Mouse (Mus musculus): Measurements from ENCODE around the gene Pif1.

The Pif1 gene
- long read RNA-seq, experiment 1, result 0 reads
- long read RNA-seq, experiment 2, partial matches to known transcripts, result 0 of 1 reads
- long read RNA-seq, experiment 2, other reads (novel, unspliced or antisense), result 0 of 1 reads

GRCm38 (mm10) chr9:65586406-65587269 lies at the start of gene Pif1:
Gene Pif1, plus strand, starts transcription at chr9:65587160.
- intact Hi-C loops (cut with DNase I), result loop anchor here (10.0 kb wide), 1 partner anchor 152 kb away; the partner anchor contains the start of gene Mtfmt

GRCm38 (mm10) chr9:65537901-65538630 lies 48.9 kb upstream of the Pif1 start:
- intact Hi-C loops (cut with DNase I), result no loop called here

DNA sequence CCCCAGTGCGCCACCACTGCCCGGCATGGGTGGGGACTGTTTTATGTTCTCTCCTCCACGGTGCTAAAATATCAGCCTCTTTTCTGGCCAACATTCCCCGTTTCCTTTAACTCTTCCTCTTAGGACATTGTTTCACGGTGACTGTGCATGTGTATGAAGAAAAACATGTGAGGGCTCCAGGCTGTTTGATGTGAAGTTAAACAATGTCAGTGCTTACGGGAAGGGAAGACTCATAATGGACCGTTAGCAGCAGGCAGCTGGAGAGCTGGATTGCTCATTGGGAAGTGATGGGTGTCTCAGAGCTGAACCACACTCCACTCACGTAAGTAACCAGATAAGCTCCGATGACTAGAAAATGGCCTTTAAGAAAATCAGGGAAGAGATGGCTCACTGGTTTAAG lies 47.3 kb upstream of the Pif1 start:
- intact Hi-C loops (cut with DNase I), result no loop called here

GRCm38 (mm10) chr9:65541126-65542068 lies 45.6 kb upstream of the Pif1 start:
- intact Hi-C loops (cut with DNase I), result no loop called here

- intact Hi-C loops (cut with DNase I), result no loop called here
Observed at GRCm38 (mm10) chr9:65542111-65542524, 44.8 kb upstream of the Pif1 start.

DNA sequence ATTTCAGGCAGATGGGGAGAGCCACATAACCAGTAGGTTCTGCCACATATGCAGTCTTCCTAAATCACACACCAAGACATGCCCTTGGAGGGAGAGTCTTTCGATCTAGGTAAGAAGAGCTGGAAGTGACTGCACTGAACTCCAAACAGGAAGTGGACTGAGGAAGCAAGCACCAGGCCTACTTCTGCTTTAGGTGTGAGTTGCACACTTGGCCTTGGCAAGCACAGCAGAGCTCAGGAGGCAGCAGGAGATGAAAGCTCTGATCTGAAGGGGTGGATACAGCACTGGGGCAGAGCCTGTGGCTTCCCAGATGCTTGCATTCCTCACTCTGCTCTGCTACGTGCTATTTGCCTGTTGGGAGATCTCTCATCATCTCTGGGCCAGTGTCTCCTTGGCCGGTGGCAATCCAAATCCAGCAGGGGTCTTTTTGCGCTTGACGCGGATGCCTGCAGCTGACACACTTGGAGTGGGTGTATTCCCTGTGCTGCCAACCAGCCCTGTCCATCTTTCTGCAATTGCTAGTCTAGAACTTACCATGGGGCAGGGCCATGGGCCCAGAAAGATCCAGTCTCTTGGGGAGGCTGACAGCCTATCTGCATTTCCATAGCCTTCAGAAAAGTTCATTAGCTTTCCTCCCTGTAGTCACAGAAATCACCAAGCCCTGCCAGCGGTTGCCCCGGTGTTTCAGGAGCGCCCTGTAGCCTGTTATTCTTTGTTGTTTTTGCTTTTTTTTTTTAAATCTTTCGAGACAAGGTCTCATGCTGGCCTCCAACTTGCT lies 41.1 kb upstream of the Pif1 start:
- intact Hi-C loops (cut with DNase I), result no loop called here

DNA sequence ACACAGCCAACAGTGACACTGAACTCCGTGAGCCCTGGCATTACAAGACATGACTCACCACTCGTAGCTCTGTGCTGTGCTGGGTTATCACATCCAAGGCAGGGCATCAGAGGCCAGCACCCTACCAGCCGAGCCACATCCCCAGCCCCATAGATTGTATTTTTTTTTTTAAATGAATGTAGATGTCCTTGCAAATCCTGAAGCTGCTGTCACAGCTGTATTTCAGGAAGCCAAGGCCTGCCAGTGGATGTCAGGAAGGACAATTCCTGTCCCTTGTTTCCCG lies 40.6 kb upstream of the Pif1 start:
- intact Hi-C loops (cut with DNase I), result no loop called here

DNA sequence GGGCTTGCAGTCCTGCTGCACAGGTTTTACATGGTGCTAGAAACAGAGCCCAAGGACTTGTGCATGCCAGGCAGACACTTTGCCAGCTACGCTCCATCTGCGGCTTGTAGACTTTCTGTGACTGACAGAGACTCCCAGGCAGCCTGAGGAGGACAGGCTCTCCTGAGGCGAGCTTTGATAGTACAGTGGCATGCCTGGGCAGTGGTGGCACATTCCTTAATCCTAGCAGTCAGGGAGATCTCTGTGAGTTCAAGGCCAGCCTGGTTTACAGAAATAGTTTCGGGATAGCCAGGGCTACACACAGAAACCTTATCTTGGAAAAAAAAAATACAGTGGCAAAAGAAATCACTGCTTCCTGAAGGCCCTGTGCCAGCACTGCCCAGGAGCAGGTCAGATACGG lies 39.8 kb upstream of the Pif1 start:
- intact Hi-C loops (cut with DNase I), result no loop called here

DNA sequence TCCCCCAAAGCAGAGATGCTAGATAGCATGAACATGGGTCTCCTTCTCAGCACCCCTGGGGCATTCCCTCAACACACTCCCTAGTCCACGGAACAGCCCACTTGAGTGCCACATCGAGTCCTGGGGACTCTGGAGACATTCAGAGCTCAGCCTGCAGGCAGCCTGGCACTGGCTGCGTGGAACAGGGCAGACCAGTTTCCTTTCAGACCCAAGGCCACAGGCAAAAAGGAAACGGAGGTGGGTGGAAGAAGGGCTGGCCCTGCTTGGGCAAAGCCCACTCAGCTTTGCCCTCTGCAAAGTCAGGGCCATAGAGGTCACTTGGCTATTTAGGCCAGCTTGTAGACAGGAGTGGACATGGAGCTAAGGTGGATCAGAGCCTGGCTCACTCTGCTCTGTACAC lies 39.1 kb upstream of the Pif1 start:
- intact Hi-C loops (cut with DNase I), result no loop called here

DNA sequence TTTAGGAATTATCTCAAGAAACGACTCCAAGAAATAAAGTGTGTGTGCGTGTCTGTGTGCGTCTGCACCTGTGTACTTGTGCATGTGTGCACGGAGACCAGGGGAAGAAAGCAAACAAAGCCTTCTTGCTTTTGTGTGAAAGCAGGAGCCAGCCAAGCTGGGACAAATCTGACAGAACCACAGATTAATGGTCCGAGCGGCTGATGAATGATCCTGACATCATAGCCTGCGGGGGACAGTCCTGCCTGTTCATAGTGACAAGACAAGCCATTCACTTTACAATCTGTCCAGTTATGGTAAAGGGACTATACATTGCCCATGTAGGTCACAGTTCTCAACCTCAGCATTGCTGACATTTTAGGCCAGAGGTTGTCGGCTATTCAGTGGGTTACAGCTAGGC lies 38.6 kb upstream of the Pif1 start:
- intact Hi-C loops (cut with DNase I), result no loop called here

DNA sequence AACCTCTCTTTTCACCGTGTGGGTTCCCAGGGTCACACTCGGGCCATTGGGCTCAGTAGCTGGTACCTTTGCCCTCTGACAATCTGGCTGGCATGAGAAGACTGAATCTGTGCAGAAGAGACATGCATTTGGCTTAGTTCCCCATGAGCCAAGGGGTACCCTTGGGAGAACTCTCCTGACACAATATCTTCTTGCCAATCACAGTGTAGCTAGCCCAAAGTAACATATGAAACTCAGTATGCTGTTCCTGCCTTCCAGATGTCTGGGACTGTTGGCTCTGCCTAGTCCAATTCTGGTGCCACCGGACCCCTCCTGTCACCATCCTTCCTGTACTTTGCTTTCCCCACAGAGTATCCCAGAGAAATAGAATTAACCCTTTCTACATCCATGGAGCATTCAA lies 37.8 kb upstream of the Pif1 start:
- intact Hi-C loops (cut with DNase I), result no loop called here

- intact Hi-C loops (cut with DNase I), result no loop called here
Observed at GRCm38 (mm10) chr9:65549643-65550042, 37.3 kb upstream of the Pif1 start.

DNA sequence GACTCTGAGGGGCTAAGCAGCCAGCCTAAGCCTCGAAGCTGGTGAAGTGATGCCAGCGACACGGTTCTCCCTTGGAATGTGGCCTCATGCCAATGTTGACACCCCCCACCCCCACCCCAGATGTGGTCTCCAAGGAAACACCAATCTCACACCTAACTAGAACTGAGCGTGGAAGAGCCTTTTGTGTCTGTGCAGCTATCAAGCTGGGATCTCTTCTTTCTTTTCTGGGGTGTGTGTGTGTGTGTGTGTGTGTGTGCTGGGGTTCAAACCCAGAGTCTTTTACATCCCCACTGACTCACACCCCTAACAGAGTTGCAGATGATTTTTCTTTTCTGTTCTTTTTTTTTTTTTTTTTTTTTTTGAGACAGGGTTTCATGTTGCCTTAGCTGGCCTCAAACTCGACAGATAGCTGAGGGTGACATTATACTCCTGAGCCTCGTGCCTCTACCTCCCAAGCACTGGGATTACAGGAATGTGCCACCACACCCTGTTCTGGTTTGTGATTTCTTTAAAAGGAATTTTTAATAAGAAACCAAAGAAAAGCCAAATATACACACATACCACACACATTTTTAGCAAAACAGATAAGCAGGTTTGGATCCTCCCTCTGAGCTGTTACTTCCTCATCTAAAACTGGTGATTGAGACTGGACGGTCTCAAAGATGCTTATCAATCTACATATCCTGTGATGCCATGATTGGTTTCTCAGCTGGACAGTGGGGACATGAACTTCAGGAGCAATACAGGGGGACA lies 36.7 kb upstream of the Pif1 start:
- intact Hi-C loops (cut with DNase I), result no loop called here

- intact Hi-C loops (cut with DNase I), result no loop called here
Observed at GRCm38 (mm10) chr9:65551035-65551434, 35.9 kb upstream of the Pif1 start.

GRCm38 (mm10) chr9:65552141-65552540 lies 34.8 kb upstream of the Pif1 start:
- intact Hi-C loops (cut with DNase I), result no loop called here

GRCm38 (mm10) chr9:65552711-65553110 lies 34.2 kb upstream of the Pif1 start:
- intact Hi-C loops (cut with DNase I), result no loop called here

- intact Hi-C loops (cut with DNase I), result no loop called here
Observed at GRCm38 (mm10) chr9:65555001-65555405, 32.0 kb upstream of the Pif1 start.

- intact Hi-C loops (cut with DNase I), result no loop called here
Observed at GRCm38 (mm10) chr9:65555621-65556020, 31.3 kb upstream of the Pif1 start.

DNA sequence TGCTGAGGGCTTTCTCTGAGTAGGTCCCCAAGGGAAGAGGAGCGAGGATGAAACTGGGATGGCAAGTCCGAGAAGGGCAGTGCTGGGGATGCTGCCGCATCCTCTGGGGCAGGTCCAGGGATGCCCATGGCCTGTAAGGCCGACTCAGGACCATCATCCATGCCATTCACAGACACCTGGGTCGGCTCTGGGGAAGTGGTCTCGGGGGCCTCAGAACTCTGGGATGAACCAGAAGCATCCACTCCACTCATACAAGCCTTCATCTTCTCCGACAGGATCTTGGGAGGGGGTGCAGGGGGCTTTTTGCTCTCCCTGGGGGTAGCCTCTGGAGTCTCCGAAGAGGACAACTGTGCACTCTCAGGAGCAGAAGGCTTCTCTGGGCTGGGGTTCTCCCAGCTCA lies 30.6 kb upstream of the Pif1 start:
- intact Hi-C loops (cut with DNase I), result no loop called here

DNA sequence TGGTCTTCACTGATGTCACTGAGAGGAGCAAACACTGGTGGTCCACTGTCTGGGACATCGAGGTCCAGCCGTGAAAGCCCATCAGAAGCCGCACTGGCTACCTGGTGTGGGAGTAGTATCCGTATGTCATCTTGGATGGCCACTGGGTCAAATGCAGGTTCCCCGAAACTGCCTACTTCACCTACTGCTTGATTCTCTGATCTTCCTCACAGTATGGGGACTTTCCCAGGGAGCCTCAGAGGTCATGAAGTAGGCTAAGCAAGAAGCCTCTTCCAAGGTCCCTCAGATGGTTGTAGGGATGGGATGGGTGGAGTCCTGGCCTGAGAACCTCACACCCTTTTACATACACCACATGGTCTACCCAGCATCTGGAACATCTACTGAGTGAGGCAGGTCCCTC lies 30.0 kb upstream of the Pif1 start:
- intact Hi-C loops (cut with DNase I), result no loop called here

All from adrenal gland (tissue).